Comparison of ENCODE assay signal across 8 mouse cellular contexts in the genomic region with DNA sequence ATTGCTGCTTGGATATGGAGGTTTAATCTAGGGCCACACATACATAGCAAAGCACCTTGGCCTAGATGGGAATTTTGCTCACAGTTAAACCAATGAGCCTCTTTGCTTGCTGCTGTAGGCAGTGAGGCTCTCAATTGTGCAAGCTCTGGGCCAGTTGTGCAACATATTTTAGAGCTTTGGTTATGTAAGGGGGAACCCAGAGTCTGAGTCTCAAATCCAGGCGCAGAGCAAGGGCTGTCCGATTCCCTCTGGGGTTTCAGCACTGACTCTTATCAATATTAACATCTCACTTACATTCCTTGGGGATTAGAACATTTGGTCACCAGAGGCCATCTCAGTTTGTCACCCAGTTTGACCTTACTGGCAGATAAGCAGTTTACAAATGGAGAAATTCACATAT. TPM values are rescaled to one million over a fixed set of nuclear protein-coding genes. Genes with fewer than 3 reads are reported as not detected.
DNase-seq lines count a peak whose midpoint lies in the region; ATAC-seq and TF ChIP-seq lines count a peak whose summit lies in the region.

No protein-coding gene starts in this region.

- no peak for ATAC-seq in kidney, postnatal 0 days (replicated peaks; ENCODE audit: low FRiP score, low read depth)
- no peak for ATAC-seq in forebrain, embryonic 14.5 days

- H3K36me3 ChIP-seq in kidney, postnatal 0 days (ENCODE audit: insufficient read depth, low read length): no peaks in the 10 kb centered on the region
- H3K36me3 ChIP-seq in forebrain, embryonic 14.5 days (ENCODE audit: control insufficient read depth, insufficient read depth, low read length): no peaks in the 10 kb centered on the region

- DNase-seq in gastrocnemius, postnatal 25 days: peak; percentile 25
- no peak for DNase-seq in gastrocnemius, postnatal 4 days (ENCODE audit: low spot score in 2 of 2)
- DNase-seq in adrenal gland, adult 2 months: peak; percentile 89
- DNase-seq in kidney, postnatal 0 days (ENCODE audit: low spot score): no peak
- peak; percentile 89 for DNase-seq in lung, postnatal 36 days
- DNase-seq in forebrain, embryonic 14.5 days (ENCODE audit: low spot score): no peak
- no peak for DNase-seq in cerebellum, adult 8-10 months
- DNase-seq in cerebellum, postnatal 14 days: no peak

- H3K9me3 ChIP-seq in kidney, postnatal 0 days (replicated peaks; ENCODE audit: low read length): no peaks in the 10 kb centered on the region
- H3K9me3 ChIP-seq in forebrain, embryonic 14.5 days (replicated peaks; ENCODE audit: control insufficient read depth, low read length): no peaks in the 10 kb centered on the region; the same call in 1 of the 2 replicates

- H3K27ac ChIP-seq in kidney, postnatal 0 days: peak overlapping the region; percentile 62; the same call in 1 of the 2 replicates
- H3K27ac ChIP-seq in forebrain, embryonic 14.5 days (ENCODE audit: low read depth, low read length): no peak overlapping the region

- no peak overlapping the region for H3K4me2 ChIP-seq in kidney, postnatal 0 days (ENCODE audit: low read length)
- H3K4me2 ChIP-seq in forebrain, embryonic 14.5 days (ENCODE audit: low read length): no peak overlapping the region

- H3K9ac ChIP-seq in kidney, postnatal 0 days (ENCODE audit: low read depth, low read length): no peak overlapping the region
- H3K9ac ChIP-seq in forebrain, embryonic 14.5 days (ENCODE audit: low read length): no peak overlapping the region

- H3K27me3 ChIP-seq in kidney, postnatal 0 days (ENCODE audit: insufficient read depth, low read length): no peaks in the 10 kb centered on the region
- no peaks in the 10 kb centered on the region for H3K27me3 ChIP-seq in forebrain, embryonic 14.5 days (replicated peaks; ENCODE audit: control insufficient read depth, insufficient read depth, low read length)

- TF ChIP-seq CTCF in kidney, postnatal 0 days (IDR thresholded peaks at IDR 0.05; ENCODE audit: low read depth): no peak

- 73% methylated on average over 2 of the region's 2 CpGs for WGBS in kidney, postnatal 0 days
- WGBS in forebrain, embryonic 14.5 days: 93% methylated on average over 2 of the region's 2 CpGs

- no peaks in the 10 kb centered on the region; the same call in none of the 2 replicates for H3K4me1 ChIP-seq in kidney, postnatal 0 days (replicated peaks; ENCODE audit: insufficient read depth, low read length)
- H3K4me1 ChIP-seq in forebrain, embryonic 14.5 days (ENCODE audit: control insufficient read depth, insufficient read depth, low read length): no peaks in the 10 kb centered on the region

- no peak overlapping the region for H3K4me3 ChIP-seq in kidney, postnatal 0 days (replicated peaks; ENCODE audit: low read depth, low read length)
- no peak overlapping the region for H3K4me3 ChIP-seq in forebrain, embryonic 14.5 days (ENCODE audit: low read depth, low read length)

RNA-seq across cellular contexts. Expression of a gene that starts 13.3 kb away (rescaled TPM):
- total RNA-seq in gastrocnemius, postnatal 25 days (2021): 10 to 100 TPM; 16.1 to 21.7 TPM
- 10 to 100 TPM; 37.8 to 42.7 TPM for total RNA-seq in gastrocnemius, postnatal 4 days (2021)
- 100 to 1,000 TPM; 122 to 146 TPM for total RNA-seq in adrenal gland, adult 2 months (2021)
- 43.3 and 51.3 TPM in 2 replicates for polyA plus RNA-seq in adrenal gland, adult 2 months (2012; rRNA removed)
- 82.3 and 87.8 TPM in 2 replicates for polyA plus RNA-seq in kidney, postnatal 0 days (2015; fragmentation: Nextera tagmentation; extraction: Ambion mirVana)
- 50.9 and 55.0 TPM in 2 replicates for polyA plus RNA-seq in forebrain, embryonic 14.5 days (2014; fragmentation: Nextera tagmentation; extraction: Ambion mirVana)

Comparison
In these comparisons a context has a peak if more than half of its experiments do, and no peak if none do; other contexts are left out.
1. DNase-seq: peak in gastrocnemius, postnatal 25 days (single experiment), adrenal gland, adult 2 months (single experiment) and lung, postnatal 36 days (single experiment); none in gastrocnemius, postnatal 4 days (0 of 2), kidney, postnatal 0 days (single experiment), forebrain, embryonic 14.5 days (single experiment), cerebellum, adult 8-10 months (single experiment) and cerebellum, postnatal 14 days (0 of 2).